Mouse (Mus musculus) kidney, embryonic 14.5 days (tissue): ENCODE results near the gene Fopnl. TPM values are rescaled to one million over a fixed set of nuclear protein-coding genes. Genes with fewer than 3 reads are reported as not detected.

ENCODE experiments used
- ATAC-seq: fragments of 200-750 bp; cut with Nextera tagmentation; 2 replicates; pipeline ENCODE4 v1.8.0; 2017; ENCODE audit warnings: moderate number of reproducible peaks, mild to moderate bottlenecking, moderate TSS enrichment, moderate library complexity; ENCODE audit not compliant: low FRiP score, low TSS enrichment
- H3K27ac ChIP-seq: fragments of 300-500 bp; sonication (generic); 2 replicates; pipeline ENCODE4 v1.5.1; 2014; ENCODE audit warnings: low read depth, mild to moderate bottlenecking, low read length, moderate library complexity, mixed read lengths
- H3K27me3 ChIP-seq: fragments of 300-500 bp; sonication (generic); 2 replicates; pipeline ENCODE4 v1.6.1; 2014; ENCODE audit warnings: mild to moderate bottlenecking, low read length; ENCODE audit not compliant: control insufficient read depth, insufficient read depth
- H3K36me3 ChIP-seq: fragments of 300-500 bp; sonication (generic); 2 replicates; pipeline ENCODE4 v1.6.1; 2014; ENCODE audit warnings: low read length, mixed read lengths; ENCODE audit not compliant: control insufficient read depth, insufficient read depth
- H3K4me1 ChIP-seq: fragments of 300-500 bp; sonication (generic); 2 replicates; pipeline ENCODE4 v1.6.1; 2014; ENCODE audit warnings: low read length, mixed read lengths; ENCODE audit not compliant: control insufficient read depth, insufficient read depth
- H3K4me2 ChIP-seq: fragments of 300-500 bp; sonication (generic); replicated peaks from 2 replicates; pipeline ENCODE4 v1.6.1; 2014; ENCODE audit warnings: low read depth, mild to moderate bottlenecking, low read length
- H3K4me3 ChIP-seq: fragments of 300-500 bp; sonication (generic); 2 replicates; pipeline ENCODE4 v1.5.1; 2014; ENCODE audit warnings: mild to moderate bottlenecking, low read length
- H3K9ac ChIP-seq: fragments of 300-500 bp; sonication (generic); 2 replicates; pipeline ENCODE4 v1.6.1; 2014; ENCODE audit warnings: low read depth, mild to moderate bottlenecking, low read length, moderate library complexity
- H3K9me3 ChIP-seq: fragments of 300-500 bp; sonication (generic); 2 replicates; pipeline ENCODE4 v1.6.1; 2016; ENCODE audit warnings: low read length; ENCODE audit not compliant: control insufficient read depth
- WGBS: fragments of 180-500 bp; shearing (Covaris S2); extraction: QIAGEN DNeasy Blood & Tissue Kit; methylation state at CpG from one replicate; pipeline ENCODE4 v1.1.7; 2014; 5-methylcytosine and 5-hydroxymethylcytosine counted together
- polyA plus RNA-seq: library from polyadenylated mRNA; unstranded; fragments of >200 nt; fragmentation: Nextera tagmentation; extraction: Ambion mirVana; gene quantifications from 2 replicates; pipeline ENCODE4 v1.2.1, GENCODE M21; 2014

Fopnl gene
- 166 and 186 TPM in 2 replicates for polyA plus RNA-seq

DNA sequence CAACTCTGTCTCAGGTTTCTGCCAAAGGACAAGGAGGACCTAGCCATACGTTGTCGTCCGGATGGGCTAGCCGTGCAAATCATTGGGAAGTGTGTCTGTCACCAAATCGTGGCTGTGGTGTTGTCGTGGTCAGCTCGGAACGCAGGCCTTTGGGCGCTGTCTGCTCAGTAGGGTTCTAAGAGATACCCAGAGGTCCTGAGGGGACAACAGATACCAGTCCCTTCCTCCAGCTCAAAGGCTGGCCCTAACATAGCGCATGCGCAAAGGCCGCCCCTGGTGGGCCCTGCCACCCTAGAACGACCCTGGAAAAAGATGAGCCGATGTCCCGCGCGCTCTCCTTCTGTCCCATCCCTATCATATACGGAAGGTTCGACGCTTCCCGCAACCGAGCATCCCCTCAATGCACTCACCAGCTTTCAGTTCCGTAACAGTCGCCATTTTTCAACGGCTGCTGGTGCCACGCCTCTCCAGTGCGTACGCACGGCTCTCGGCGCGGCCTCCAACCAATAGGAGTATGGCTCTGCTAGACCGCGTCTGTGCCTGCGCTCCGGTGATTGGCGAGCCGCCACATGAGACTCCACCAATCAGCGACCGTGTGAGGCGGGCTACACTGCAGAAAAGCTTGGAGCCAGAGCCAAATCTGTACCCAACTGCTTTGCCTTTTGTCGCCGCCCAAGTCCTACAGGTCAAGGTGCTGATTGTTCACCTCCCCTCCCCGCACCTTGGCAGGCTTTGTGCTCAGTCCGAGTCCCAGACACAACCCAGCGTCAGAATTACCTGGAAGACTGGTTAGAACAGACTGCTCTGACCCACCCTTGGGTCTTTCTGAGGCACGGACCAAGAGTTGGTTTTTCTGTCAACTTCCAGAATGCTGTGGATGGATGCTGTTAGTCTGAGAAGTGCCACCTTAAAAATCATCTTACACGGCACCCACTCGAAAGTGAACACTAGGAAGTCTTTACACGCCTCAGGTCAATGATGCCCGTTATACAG is at the start of gene Fopnl:
Fopnl (minus strand) TSS at position 522 of the 993 bp plus-strand sequence.
- ATAC-seq = peak; percentile 100
- 4% methylated on average over 51 of the region's 51 CpGs for WGBS
- peak within 1 kb of the TSS; percentile 85 for H3K27ac ChIP-seq

DNA sequence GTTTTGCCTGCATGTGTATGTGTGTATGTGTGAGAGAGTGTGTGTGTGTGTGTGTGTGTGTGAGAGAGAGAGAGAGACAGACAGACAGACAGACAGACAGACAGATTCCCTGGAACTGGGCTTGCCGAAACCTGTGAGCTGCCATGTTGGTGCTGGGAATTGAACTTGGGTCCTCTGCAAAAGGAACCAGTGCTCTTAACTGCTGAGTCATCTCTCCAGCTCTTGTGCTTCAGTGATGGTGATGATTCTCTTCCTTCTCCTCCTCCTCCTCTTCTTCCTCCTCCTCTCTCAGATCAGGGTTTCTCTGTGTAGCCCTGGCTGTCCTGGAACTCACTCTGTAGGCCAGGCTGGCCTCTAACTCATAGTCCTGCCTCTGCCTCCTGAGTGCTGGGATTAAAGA is 48.8 kb upstream of the Fopnl start:
- no peak overlapping the region for H3K9ac ChIP-seq
- no peak overlapping the region for H3K4me2 ChIP-seq
- H3K36me3 ChIP-seq = no peaks in the 10 kb centered on the region
- no peak overlapping the region for H3K27ac ChIP-seq
- no peak overlapping the region for H3K4me3 ChIP-seq
- no peak for ATAC-seq
- H3K9me3 ChIP-seq = no peaks in the 10 kb centered on the region
- 94% methylated on average over 1 of the region's 1 CpGs for WGBS
- H3K4me1 ChIP-seq = no peaks in the 10 kb centered on the region; the same call in 1 of the 2 replicates
- no peaks in the 10 kb centered on the region for H3K27me3 ChIP-seq

More for the DNA sequence above, at the start of gene Fopnl:
- H3K9me3 ChIP-seq = no peaks in the 10 kb centered on the region
- H3K27me3 ChIP-seq = no peaks in the 10 kb centered on the region
- H3K36me3 ChIP-seq = peaks cover 14% of the 10 kb centered on the region
- H3K9ac ChIP-seq = peak within 1 kb of the TSS; percentile 77
- peak within 1 kb of the TSS; percentile 90 for H3K4me3 ChIP-seq
- peaks cover 8% of the 10 kb centered on the region for H3K4me1 ChIP-seq
- H3K4me2 ChIP-seq = peak within 1 kb of the TSS; percentile 69

DNA sequence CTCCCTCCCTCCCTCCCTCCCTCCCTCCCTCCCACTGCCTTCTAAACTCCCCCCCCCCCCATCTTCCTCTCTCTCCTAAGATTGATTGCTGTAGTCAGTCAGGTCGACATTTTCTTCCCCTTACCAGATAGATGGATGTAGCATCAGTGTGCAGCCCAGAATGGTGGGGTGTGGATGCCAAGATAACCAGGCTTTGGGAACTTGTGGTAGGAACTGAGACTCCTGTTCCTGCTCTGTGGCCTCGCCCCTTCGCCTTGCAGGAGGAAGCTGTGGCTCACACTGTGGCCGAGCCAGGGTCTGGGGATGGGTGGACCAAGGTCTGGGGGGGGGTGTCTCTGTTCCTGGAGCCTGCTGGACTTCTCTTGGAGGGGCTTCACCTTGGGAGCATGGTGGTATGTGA is 48.3 kb upstream of the Fopnl start:
- Histone ChIP-seq H3K4me3 (no peak overlapping the region), H3K4me2 (no peak overlapping the region), H3K9ac (no peak overlapping the region), H3K27ac (no peak overlapping the region), H3K9me3 (no peaks in the 10 kb centered on the region), H3K4me1 (no peaks in the 10 kb centered on the region; the same call in 1 of the 2 replicates), H3K27me3 (no peaks in the 10 kb centered on the region), H3K36me3 (no peaks in the 10 kb centered on the region)
- WGBS = 64% methylated on average over 4 of the region's 4 CpGs
- no peak for ATAC-seq

DNA sequence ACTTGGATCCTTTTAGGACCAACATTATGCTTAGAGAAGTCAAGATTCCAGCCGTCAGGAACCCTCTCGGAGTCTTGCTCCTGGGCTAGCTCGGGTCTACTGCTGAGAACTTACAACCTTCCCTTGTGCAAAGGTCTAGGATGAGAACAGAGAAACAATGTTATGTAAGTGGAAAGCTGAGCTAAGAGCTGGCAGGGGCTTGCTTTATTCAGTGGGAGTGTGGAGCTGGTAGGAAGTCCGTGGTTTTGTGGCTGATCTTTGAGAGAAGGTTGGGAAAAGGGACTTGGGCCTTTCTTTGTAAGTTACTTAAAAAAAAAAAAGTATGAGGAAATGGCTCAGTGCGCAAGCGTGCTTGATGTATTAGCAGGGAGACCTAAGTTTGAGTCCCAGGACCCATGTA is 46.9 kb upstream of the Fopnl start:
- no peak overlapping the region for H3K4me2 ChIP-seq
- no peaks in the 10 kb centered on the region for H3K27me3 ChIP-seq
- WGBS = 93% methylated on average over 6 of the region's 6 CpGs
- H3K36me3 ChIP-seq = no peaks in the 10 kb centered on the region
- H3K9ac ChIP-seq = no peak overlapping the region
- no peak overlapping the region for H3K27ac ChIP-seq
- no peak overlapping the region for H3K4me3 ChIP-seq
- H3K9me3 ChIP-seq = no peaks in the 10 kb centered on the region
- H3K4me1 ChIP-seq = no peaks in the 10 kb centered on the region; the same call in 1 of the 2 replicates
- ATAC-seq = no peak

DNA sequence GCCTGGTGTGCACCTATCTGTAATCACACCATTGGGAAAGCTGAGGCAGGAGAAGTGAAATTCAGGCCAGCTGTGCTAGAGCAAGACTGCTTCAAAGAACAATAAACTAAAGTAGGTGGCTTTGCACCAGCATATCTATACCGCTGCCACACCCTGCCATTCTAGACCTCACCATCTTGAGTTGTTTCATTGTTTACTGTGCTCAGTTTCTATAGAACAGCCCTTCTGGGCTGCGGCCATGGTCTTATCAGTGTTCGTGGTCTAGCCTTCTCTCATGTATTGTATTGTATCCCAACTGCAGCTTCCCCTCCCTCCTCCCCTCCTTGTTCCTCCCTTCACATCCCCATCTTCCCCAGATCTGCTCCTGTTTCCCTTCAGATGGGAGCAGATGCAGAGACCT is 46.3 kb upstream of the Fopnl start:
- H3K4me1 ChIP-seq = no peaks in the 10 kb centered on the region; the same call in 1 of the 2 replicates
- H3K4me2 ChIP-seq = no peak overlapping the region
- no peak overlapping the region for H3K4me3 ChIP-seq
- no peak overlapping the region for H3K9ac ChIP-seq
- H3K27me3 ChIP-seq = no peaks in the 10 kb centered on the region
- H3K9me3 ChIP-seq = no peaks in the 10 kb centered on the region
- whole genome bisulfite sequencing = 96% methylated on average over 3 of the region's 3 CpGs
- ATAC-seq = no peak
- H3K27ac ChIP-seq = no peak overlapping the region
- no peaks in the 10 kb centered on the region for H3K36me3 ChIP-seq

DNA sequence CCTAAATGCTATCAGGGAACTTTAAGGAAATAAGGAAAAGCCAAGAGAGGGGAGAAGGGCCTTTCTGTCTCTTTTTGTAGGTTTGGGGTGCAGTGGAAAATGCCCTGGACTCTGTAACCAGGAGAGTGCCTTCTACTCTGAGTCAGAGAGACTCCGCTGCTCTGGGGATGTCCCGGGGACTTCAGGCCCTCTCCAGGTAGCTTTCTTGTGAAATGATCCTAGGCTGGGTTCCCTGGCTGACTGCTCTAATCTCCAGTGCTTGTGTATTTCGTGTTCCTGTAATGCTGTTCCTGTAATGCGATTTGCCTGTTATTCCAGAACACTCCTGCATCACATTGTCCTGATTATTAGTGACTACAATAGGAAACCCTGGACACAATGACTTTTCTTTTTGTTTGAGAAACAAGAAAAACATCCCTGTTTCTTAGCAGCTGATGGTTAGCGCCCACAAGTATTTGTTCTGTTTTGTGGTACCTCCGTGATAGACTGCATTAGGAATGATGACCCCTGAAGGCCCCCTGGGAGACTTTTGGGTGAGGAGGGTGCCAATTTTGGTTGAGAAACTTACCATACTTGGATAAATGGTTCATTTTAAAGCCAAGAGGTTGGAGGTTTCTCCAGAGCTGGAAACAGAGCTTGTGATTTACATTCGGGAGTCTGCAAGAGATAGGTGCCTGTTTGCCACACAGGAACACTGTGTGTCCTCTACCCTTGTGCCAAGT is 45.1 kb upstream of the Fopnl start:
- H3K27me3 ChIP-seq = no peaks in the 10 kb centered on the region
- 38% methylated on average over 7 of the region's 7 CpGs for WGBS
- ATAC-seq = no peak
- peak overlapping the region; percentile 90 for H3K4me2 ChIP-seq
- H3K4me3 ChIP-seq = peak overlapping the region; percentile 89
- peak overlapping the region; percentile 84 for H3K9ac ChIP-seq
- H3K4me1 ChIP-seq = no peaks in the 10 kb centered on the region; the same call in 1 of the 2 replicates
- H3K9me3 ChIP-seq = no peaks in the 10 kb centered on the region
- H3K36me3 ChIP-seq = no peaks in the 10 kb centered on the region
- H3K27ac ChIP-seq = no peak overlapping the region

DNA sequence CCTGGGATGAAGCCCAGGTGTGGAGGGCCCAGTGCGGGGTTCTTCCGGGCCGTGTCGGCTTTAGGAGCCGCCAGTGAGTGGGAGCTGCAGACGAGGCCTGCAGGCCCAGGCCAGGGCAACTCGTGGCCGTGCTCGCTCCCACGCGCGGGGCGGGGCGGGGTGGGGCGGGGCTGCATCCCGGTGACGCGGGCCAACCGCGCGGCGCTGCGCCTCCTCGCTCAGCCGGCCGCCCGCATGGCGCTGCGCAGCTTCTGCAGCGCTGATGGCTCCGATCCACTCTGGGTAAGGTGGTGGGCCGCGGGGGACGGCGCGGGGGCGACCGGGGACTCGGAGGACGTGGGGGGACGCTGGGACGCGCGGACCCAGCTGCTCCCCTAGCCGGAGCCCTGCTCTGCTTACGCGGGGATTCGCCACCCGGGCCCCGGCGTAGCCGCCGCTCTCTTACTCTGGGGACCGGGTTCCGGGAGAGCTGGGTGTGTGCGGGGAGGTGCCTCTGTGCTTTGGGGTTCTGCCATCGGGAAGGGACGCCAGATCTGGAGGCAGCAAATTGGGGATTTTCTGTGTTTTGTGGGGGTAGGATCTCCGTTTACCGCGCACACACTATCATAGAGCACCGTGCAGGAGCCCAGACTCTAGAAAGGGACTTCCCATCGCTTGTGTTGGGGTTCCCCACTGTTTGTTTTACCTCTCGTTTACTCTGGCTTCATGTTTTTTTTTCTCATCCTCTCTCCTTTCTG is 44.3 kb upstream of the Fopnl start, which contains the start of gene Abcc1:
Abcc1 (plus strand) TSS at position 197 of the 737 bp plus-strand sequence.
- peak; percentile 97 for ATAC-seq
- peak within 1 kb of the TSS; percentile 84 for H3K9ac ChIP-seq
- no peaks in the 10 kb centered on the region for H3K27me3 ChIP-seq
- H3K27ac ChIP-seq = no peak within 1 kb of the TSS
- 1% methylated on average over 50 of the region's 64 CpGs for WGBS
- no peaks in the 10 kb centered on the region for H3K36me3 ChIP-seq
- H3K4me1 ChIP-seq = no peaks in the 10 kb centered on the region; the same call in 1 of the 2 replicates
- peak within 1 kb of the TSS; percentile 89 for H3K4me3 ChIP-seq
- H3K9me3 ChIP-seq = no peaks in the 10 kb centered on the region
- H3K4me2 ChIP-seq = peak within 1 kb of the TSS; percentile 90

DNA sequence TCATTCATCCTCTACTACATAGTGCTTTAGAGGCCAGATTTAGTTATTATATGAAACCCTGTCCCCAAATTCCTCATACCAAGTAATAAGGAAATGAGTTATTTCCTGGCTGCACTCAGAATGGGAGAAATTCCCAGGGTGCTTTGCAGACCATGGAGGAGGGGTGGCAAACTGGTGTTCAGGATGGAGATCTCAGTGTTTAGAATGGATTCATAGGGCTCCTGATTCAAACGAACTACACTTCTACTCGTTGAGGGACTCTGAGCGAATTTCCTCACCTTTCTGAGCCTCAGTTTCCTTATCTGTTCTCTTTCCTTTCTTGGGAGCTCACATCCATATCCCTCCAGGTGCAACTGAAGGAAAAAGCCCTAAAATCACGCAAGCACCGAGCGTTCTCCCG is 43.7 kb upstream of the Fopnl start:
- peak overlapping the region; percentile 89 for H3K4me3 ChIP-seq
- H3K4me2 ChIP-seq = peak overlapping the region; percentile 90
- peak overlapping the region; percentile 84 for H3K9ac ChIP-seq
- peak; percentile 28; the same call in 1 of the 2 replicates for ATAC-seq
- no peaks in the 10 kb centered on the region for H3K27me3 ChIP-seq
- no peaks in the 10 kb centered on the region; the same call in 1 of the 2 replicates for H3K4me1 ChIP-seq
- H3K36me3 ChIP-seq = no peaks in the 10 kb centered on the region
- WGBS = 2% methylated on average over 7 of the region's 7 CpGs
- no peaks in the 10 kb centered on the region for H3K9me3 ChIP-seq
- H3K27ac ChIP-seq = no peak overlapping the region
